Mouse (Mus musculus): ENCODE data around the gene Mrpl19. TPM values are rescaled to one million over a fixed set of nuclear protein-coding genes. Genes with fewer than 3 reads are reported as not detected.
A peak's percentile ranks its signal among the peaks of the same experiment; 100 is the strongest.

Gene Mrpl19
- polyA plus RNA-seq, 1 experiment from 2014 or later, result 34.0 TPM

- Histone ChIP-seq H3K4me2 (ENCODE audit: low read length) (no peak overlapping the region), H3K9me3 (ENCODE audit: control insufficient read depth, low read length) (no peaks in the 10 kb centered on the region), H3K27ac (replicated peaks; ENCODE audit: low read depth, low read length) (no peak overlapping the region), H3K9ac (replicated peaks; ENCODE audit: low read length) (no peak overlapping the region), H3K4me1 (ENCODE audit: control insufficient read depth, insufficient read depth, low read length) (no peaks in the 10 kb centered on the region), H3K36me3 (ENCODE audit: control insufficient read depth, insufficient read depth, low read length) (no peaks in the 10 kb centered on the region), H3K4me3 (replicated peaks; ENCODE audit: low read depth, low read length) (no peak overlapping the region), H3K27me3 (ENCODE audit: control insufficient read depth, insufficient read depth, low read length) (no peaks in the 10 kb centered on the region)
- ATAC-seq (ENCODE audit: low FRiP score, low TSS enrichment) (no peak), DNase-seq (peak; percentile 87)
- 34% methylated on average over 7 of the region's 7 CpGs for WGBS
Observed at GRCm38 (mm10) chr6:81975971-81976621, 10.3 kb upstream of the Mrpl19 start.

- Histone ChIP-seq H3K27me3 (ENCODE audit: control insufficient read depth, insufficient read depth, low read length) (no peaks in the 10 kb centered on the region), H3K36me3 (ENCODE audit: control insufficient read depth, insufficient read depth, low read length) (no peaks in the 10 kb centered on the region), H3K9me3 (ENCODE audit: control insufficient read depth, low read length) (no peaks in the 10 kb centered on the region), H3K4me1 (ENCODE audit: control insufficient read depth, insufficient read depth, low read length) (no peaks in the 10 kb centered on the region), H3K4me2 (ENCODE audit: low read length) (no peak overlapping the region), H3K9ac (replicated peaks; ENCODE audit: low read length) (no peak overlapping the region), H3K27ac (replicated peaks; ENCODE audit: low read depth, low read length) (no peak overlapping the region), H3K4me3 (replicated peaks; ENCODE audit: low read depth, low read length) (no peak overlapping the region)
- ATAC-seq (ENCODE audit: low FRiP score, low TSS enrichment), result no peak
- WGBS, result 88% methylated on average over 8 of the region's 8 CpGs
- DNase-seq, result no peak
Observed at GRCm38 (mm10) chr6:81972595-81972994, 6.8 kb upstream of the Mrpl19 start.

- Histone ChIP-seq H3K4me2 (ENCODE audit: low read length) (no peak overlapping the region), H3K9me3 (ENCODE audit: control insufficient read depth, low read length) (no peaks in the 10 kb centered on the region), H3K27me3 (ENCODE audit: control insufficient read depth, insufficient read depth, low read length) (no peaks in the 10 kb centered on the region), H3K27ac (replicated peaks; ENCODE audit: low read depth, low read length) (no peak overlapping the region), H3K9ac (replicated peaks; ENCODE audit: low read length) (no peak overlapping the region), H3K4me3 (replicated peaks; ENCODE audit: low read depth, low read length) (no peak overlapping the region), H3K36me3 (ENCODE audit: control insufficient read depth, insufficient read depth, low read length) (no peaks in the 10 kb centered on the region), H3K4me1 (ENCODE audit: control insufficient read depth, insufficient read depth, low read length) (no peaks in the 10 kb centered on the region)
- ATAC-seq (ENCODE audit: low FRiP score, low TSS enrichment) (no peak), DNase-seq (no peak)
- WGBS, result 24% methylated on average over 7 of the region's 7 CpGs
Observed at GRCm38 (mm10) chr6:81971196-81971595, 5.4 kb upstream of the Mrpl19 start.

GRCm38 (mm10) chr6:81966068-81966544, 348 bp upstream of the Mrpl19 start:
- H3K4me2 ChIP-seq (ENCODE audit: low read length), result peak overlapping the region; percentile 73
- no peaks in the 10 kb centered on the region for H3K27me3 ChIP-seq (ENCODE audit: control insufficient read depth, insufficient read depth, low read length)
- ATAC-seq (ENCODE audit: low FRiP score, low TSS enrichment) (no peak; the same call in 1 of the 2 replicates), DNase-seq (no peak)
- H3K4me3 ChIP-seq (replicated peaks; ENCODE audit: low read depth, low read length), result peak overlapping the region; percentile 79
- 37% methylated on average over 2 of the region's 2 CpGs for WGBS
- no peaks in the 10 kb centered on the region for H3K9me3 ChIP-seq (ENCODE audit: control insufficient read depth, low read length)
- H3K27ac ChIP-seq (replicated peaks; ENCODE audit: low read depth, low read length), result no peak overlapping the region
- H3K4me1 ChIP-seq (ENCODE audit: control insufficient read depth, insufficient read depth, low read length), result peaks cover 8% of the 10 kb centered on the region; the same call in 1 of the 2 replicates
- no peak overlapping the region for H3K9ac ChIP-seq (replicated peaks; ENCODE audit: low read length)
- peaks cover 20% of the 10 kb centered on the region for H3K36me3 ChIP-seq (ENCODE audit: control insufficient read depth, insufficient read depth, low read length)

GRCm38 (mm10) chr6:81960284-81960683, 5.5 kb downstream of the Mrpl19 start:
- Histone ChIP-seq H3K4me2 (ENCODE audit: low read length) (no peak overlapping the region), H3K9ac (replicated peaks; ENCODE audit: low read length) (no peak overlapping the region), H3K27me3 (ENCODE audit: control insufficient read depth, insufficient read depth, low read length) (no peaks in the 10 kb centered on the region), H3K4me3 (replicated peaks; ENCODE audit: low read depth, low read length) (no peak overlapping the region), H3K36me3 (ENCODE audit: control insufficient read depth, insufficient read depth, low read length) (peaks cover 68% of the 10 kb centered on the region), H3K27ac (replicated peaks; ENCODE audit: low read depth, low read length) (no peak overlapping the region), H3K9me3 (ENCODE audit: control insufficient read depth, low read length) (no peaks in the 10 kb centered on the region), H3K4me1 (ENCODE audit: control insufficient read depth, insufficient read depth, low read length) (peaks cover 8% of the 10 kb centered on the region; the same call in 1 of the 2 replicates)
- 77% methylated on average over 1 of the region's 1 CpGs for WGBS
- ATAC-seq (ENCODE audit: low FRiP score, low TSS enrichment) (no peak), DNase-seq (no peak)

- no peak overlapping the region for H3K4me3 ChIP-seq (replicated peaks; ENCODE audit: low read depth, low read length)
- no peak for ATAC-seq (ENCODE audit: low FRiP score, low TSS enrichment)
- 94% methylated on average over 8 of the region's 8 CpGs for WGBS
- H3K4me2 ChIP-seq (ENCODE audit: low read length), result no peak overlapping the region
- no peak for DNase-seq
- peaks cover 72% of the 10 kb centered on the region for H3K36me3 ChIP-seq (ENCODE audit: control insufficient read depth, insufficient read depth, low read length)
- no peak overlapping the region for H3K9ac ChIP-seq (replicated peaks; ENCODE audit: low read length)
- no peaks in the 10 kb centered on the region for H3K27me3 ChIP-seq (ENCODE audit: control insufficient read depth, insufficient read depth, low read length)
- peaks cover 3% of the 10 kb centered on the region; the same call in 1 of the 2 replicates for H3K4me1 ChIP-seq (ENCODE audit: control insufficient read depth, insufficient read depth, low read length)
- H3K9me3 ChIP-seq (ENCODE audit: control insufficient read depth, low read length), result no peaks in the 10 kb centered on the region
- no peak overlapping the region for H3K27ac ChIP-seq (replicated peaks; ENCODE audit: low read depth, low read length)
Observed at GRCm38 (mm10) chr6:81959866-81960265, 5.9 kb downstream of the Mrpl19 start.

- Histone ChIP-seq H3K9me3 (ENCODE audit: control insufficient read depth, low read length) (no peaks in the 10 kb centered on the region), H3K4me3 (replicated peaks; ENCODE audit: low read depth, low read length) (no peak overlapping the region), H3K27me3 (ENCODE audit: control insufficient read depth, insufficient read depth, low read length) (no peaks in the 10 kb centered on the region), H3K9ac (replicated peaks; ENCODE audit: low read length) (no peak overlapping the region), H3K4me2 (ENCODE audit: low read length) (no peak overlapping the region), H3K36me3 (ENCODE audit: control insufficient read depth, insufficient read depth, low read length) (peaks cover 74% of the 10 kb centered on the region), H3K27ac (replicated peaks; ENCODE audit: low read depth, low read length) (no peak overlapping the region), H3K4me1 (ENCODE audit: control insufficient read depth, insufficient read depth, low read length) (no peaks in the 10 kb centered on the region)
- ATAC-seq (ENCODE audit: low FRiP score, low TSS enrichment) (no peak), DNase-seq (no peak)
- 95% methylated on average over 11 of the region's 11 CpGs for WGBS
Observed at GRCm38 (mm10) chr6:81957992-81958391, 7.8 kb downstream of the Mrpl19 start.

- H3K4me1 ChIP-seq (ENCODE audit: control insufficient read depth, insufficient read depth, low read length), result no peaks in the 10 kb centered on the region
- no peak overlapping the region for H3K9ac ChIP-seq (replicated peaks; ENCODE audit: low read length)
- no peaks in the 10 kb centered on the region for H3K27me3 ChIP-seq (ENCODE audit: control insufficient read depth, insufficient read depth, low read length)
- H3K9me3 ChIP-seq (ENCODE audit: control insufficient read depth, low read length), result no peaks in the 10 kb centered on the region
- peaks cover 74% of the 10 kb centered on the region for H3K36me3 ChIP-seq (ENCODE audit: control insufficient read depth, insufficient read depth, low read length)
- H3K4me2 ChIP-seq (ENCODE audit: low read length), result no peak overlapping the region
- no peak for DNase-seq
- no peak for ATAC-seq (ENCODE audit: low FRiP score, low TSS enrichment)
- WGBS, result 93% methylated on average over 4 of the region's 4 CpGs
- no peak overlapping the region for H3K4me3 ChIP-seq (replicated peaks; ENCODE audit: low read depth, low read length)
- H3K27ac ChIP-seq (replicated peaks; ENCODE audit: low read depth, low read length), result no peak overlapping the region
Observed at GRCm38 (mm10) chr6:81956399-81956798, 9.4 kb downstream of the Mrpl19 start.

GRCm38 (mm10) chr6:81955133-81955532, 10.6 kb downstream of the Mrpl19 start:
- no peaks in the 10 kb centered on the region for H3K4me1 ChIP-seq (ENCODE audit: control insufficient read depth, insufficient read depth, low read length)
- H3K9ac ChIP-seq (replicated peaks; ENCODE audit: low read length), result no peak overlapping the region
- no peak overlapping the region for H3K4me3 ChIP-seq (replicated peaks; ENCODE audit: low read depth, low read length)
- DNase-seq, result no peak
- H3K9me3 ChIP-seq (ENCODE audit: control insufficient read depth, low read length), result no peaks in the 10 kb centered on the region
- no peaks in the 10 kb centered on the region for H3K27me3 ChIP-seq (ENCODE audit: control insufficient read depth, insufficient read depth, low read length)
- H3K36me3 ChIP-seq (ENCODE audit: control insufficient read depth, insufficient read depth, low read length), result peaks cover 74% of the 10 kb centered on the region
- H3K27ac ChIP-seq (replicated peaks; ENCODE audit: low read depth, low read length), result no peak overlapping the region
- H3K4me2 ChIP-seq (ENCODE audit: low read length), result no peak overlapping the region
- 98% methylated on average over 5 of the region's 5 CpGs for WGBS
- ATAC-seq (ENCODE audit: low FRiP score, low TSS enrichment), result no peak

Data from midbrain, embryonic 14.5 days (tissue).